Mouse (Mus musculus): ENCODE measurements around the gene Fam117a.

DNA sequence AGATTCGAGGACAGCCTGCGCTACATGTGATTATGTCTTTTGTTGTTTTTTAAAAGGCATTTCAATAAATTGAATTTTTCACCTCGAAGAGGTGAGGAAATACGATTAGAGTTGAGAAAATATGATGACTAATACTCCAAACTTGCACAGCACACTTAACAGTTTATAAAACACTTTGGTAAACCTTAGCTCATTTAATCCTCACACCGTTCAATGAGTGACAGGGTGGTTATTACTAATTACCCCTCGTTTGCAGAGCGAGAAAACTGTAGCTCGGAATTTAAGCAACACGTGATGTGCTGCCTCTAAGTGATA, 47.1 kb downstream of the Fam117a start:
- TF ChIP-seq CTCF (IDR thresholded peaks at IDR 0.05; ENCODE audit: extremely low read depth, insufficient read length, insufficient replicate concordance, low read depth, low read length) (no peak), POLR2A (IDR thresholded peaks at IDR 0.05; ENCODE audit: low read depth, low read length) (no peak)

Measured in small intestine, adult 2 months (tissue).